Mouse (Mus musculus): Measurements from ENCODE around the gene Sh3gl3. TPM values are rescaled to one million over a fixed set of nuclear protein-coding genes. Genes with fewer than 3 reads are reported as not detected.

The Sh3gl3 gene
- polyA plus RNA-seq, 1 experiment from 2014 or later: 0.09 TPM

- Histone ChIP-seq H3K27me3 (ENCODE audit: insufficient read depth, low read length) (no peaks in the 10 kb centered on the region), H3K9ac (replicated peaks) (no peak overlapping the region), H3K9me3 (ENCODE audit: low read length) (no peaks in the 10 kb centered on the region), H3K27ac (ENCODE audit: low read depth) (no peak overlapping the region), H3K4me2 (ENCODE audit: low read depth, low read length) (no peak overlapping the region), H3K4me1 (ENCODE audit: insufficient read depth) (no peaks in the 10 kb centered on the region), H3K36me3 (replicated peaks; ENCODE audit: insufficient read depth, low read length) (no peaks in the 10 kb centered on the region), H3K4me3 (ENCODE audit: low read depth, low read length) (no peak overlapping the region)
- ATAC-seq (no peak), DNase-seq (no peak)
- WGBS (ENCODE audit: insufficient replicate concordance): 35% methylated on average over 7 of the region's 7 CpGs
- TF ChIP-seq CTCF (IDR thresholded peaks at IDR 0.05; ENCODE audit: low read depth): no peak
- TF ChIP-seq EP300 (IDR thresholded peaks at IDR 0.05; ENCODE audit: low read depth): no peak
Measured at GRCm38 (mm10) chr7:82293441-82293840, 119.8 kb downstream of the Sh3gl3 start.

- TF ChIP-seq CTCF (IDR thresholded peaks at IDR 0.05; ENCODE audit: low read depth) (no peak), EP300 (IDR thresholded peaks at IDR 0.05; ENCODE audit: low read depth) (no peak)
- 64% methylated on average over 10 of the region's 10 CpGs for WGBS (ENCODE audit: insufficient replicate concordance)
- H3K27ac ChIP-seq (ENCODE audit: low read depth): no peak overlapping the region
- no peak for ATAC-seq
- H3K9me3 ChIP-seq (ENCODE audit: low read length): no peaks in the 10 kb centered on the region
- H3K4me3 ChIP-seq (ENCODE audit: low read depth, low read length): no peak overlapping the region
- no peak overlapping the region for H3K4me2 ChIP-seq (ENCODE audit: low read depth, low read length)
- H3K9ac ChIP-seq (replicated peaks): no peak overlapping the region
- no peak for DNase-seq
- no peaks in the 10 kb centered on the region for H3K36me3 ChIP-seq (replicated peaks; ENCODE audit: insufficient read depth, low read length)
- no peaks in the 10 kb centered on the region for H3K27me3 ChIP-seq (ENCODE audit: insufficient read depth, low read length)
- H3K4me1 ChIP-seq (ENCODE audit: insufficient read depth): no peaks in the 10 kb centered on the region
Measured at GRCm38 (mm10) chr7:82294083-82294482, 120.4 kb downstream of the Sh3gl3 start.

GRCm38 (mm10) chr7:82294611-82295010 is 121.0 kb downstream of the Sh3gl3 start:
- Histone ChIP-seq H3K4me2 (ENCODE audit: low read depth, low read length) (no peak overlapping the region), H3K9me3 (ENCODE audit: low read length) (no peaks in the 10 kb centered on the region), H3K9ac (replicated peaks) (no peak overlapping the region), H3K4me1 (ENCODE audit: insufficient read depth) (no peaks in the 10 kb centered on the region), H3K36me3 (replicated peaks; ENCODE audit: insufficient read depth, low read length) (no peaks in the 10 kb centered on the region), H3K4me3 (ENCODE audit: low read depth, low read length) (no peak overlapping the region), H3K27ac (ENCODE audit: low read depth) (no peak overlapping the region), H3K27me3 (ENCODE audit: insufficient read depth, low read length) (no peaks in the 10 kb centered on the region)
- DNase-seq (no peak), ATAC-seq (no peak)
- TF ChIP-seq CTCF (IDR thresholded peaks at IDR 0.05; ENCODE audit: low read depth) (no peak), EP300 (IDR thresholded peaks at IDR 0.05; ENCODE audit: low read depth) (no peak)
- 58% methylated on average over 2 of the region's 2 CpGs for WGBS (ENCODE audit: insufficient replicate concordance)

GRCm38 (mm10) chr7:82308398-82308797 is 134.8 kb downstream of the Sh3gl3 start:
- Histone ChIP-seq H3K36me3 (replicated peaks; ENCODE audit: insufficient read depth, low read length) (no peaks in the 10 kb centered on the region), H3K27me3 (ENCODE audit: insufficient read depth, low read length) (no peaks in the 10 kb centered on the region), H3K4me3 (ENCODE audit: low read depth, low read length) (no peak overlapping the region), H3K9me3 (ENCODE audit: low read length) (no peaks in the 10 kb centered on the region), H3K4me1 (ENCODE audit: insufficient read depth) (no peaks in the 10 kb centered on the region), H3K9ac (replicated peaks) (no peak overlapping the region), H3K27ac (ENCODE audit: low read depth) (no peak overlapping the region), H3K4me2 (ENCODE audit: low read depth, low read length) (no peak overlapping the region)
- ATAC-seq (no peak), DNase-seq (no peak)
- WGBS (ENCODE audit: insufficient replicate concordance): 74% methylated on average over 4 of the region's 4 CpGs
- TF ChIP-seq CTCF (IDR thresholded peaks at IDR 0.05; ENCODE audit: low read depth) (no peak), EP300 (IDR thresholded peaks at IDR 0.05; ENCODE audit: low read depth) (no peak)

GRCm38 (mm10) chr7:82318515-82318914 is 144.9 kb downstream of the Sh3gl3 start:
- H3K27me3 ChIP-seq (ENCODE audit: insufficient read depth, low read length): no peaks in the 10 kb centered on the region
- H3K4me2 ChIP-seq (ENCODE audit: low read depth, low read length): no peak overlapping the region
- H3K27ac ChIP-seq (ENCODE audit: low read depth): no peak overlapping the region
- ATAC-seq (no peak), DNase-seq (no peak)
- 82% methylated on average over 12 of the region's 12 CpGs for WGBS (ENCODE audit: insufficient replicate concordance)
- no peak overlapping the region for H3K4me3 ChIP-seq (ENCODE audit: low read depth, low read length)
- no peak for TF ChIP-seq EP300 (IDR thresholded peaks at IDR 0.05; ENCODE audit: low read depth)
- TF ChIP-seq CTCF (IDR thresholded peaks at IDR 0.05; ENCODE audit: low read depth): no peak
- no peaks in the 10 kb centered on the region for H3K4me1 ChIP-seq (ENCODE audit: insufficient read depth)
- no peaks in the 10 kb centered on the region for H3K36me3 ChIP-seq (replicated peaks; ENCODE audit: insufficient read depth, low read length)
- H3K9me3 ChIP-seq (ENCODE audit: low read length): no peaks in the 10 kb centered on the region
- H3K9ac ChIP-seq (replicated peaks): no peak overlapping the region

GRCm38 (mm10) chr7:82326616-82327015 is 153.0 kb downstream of the Sh3gl3 start:
- Histone ChIP-seq H3K9me3 (ENCODE audit: low read length) (no peaks in the 10 kb centered on the region), H3K4me3 (ENCODE audit: low read depth, low read length) (no peak overlapping the region), H3K36me3 (replicated peaks; ENCODE audit: insufficient read depth, low read length) (no peaks in the 10 kb centered on the region), H3K27ac (ENCODE audit: low read depth) (no peak overlapping the region), H3K4me2 (ENCODE audit: low read depth, low read length) (no peak overlapping the region), H3K4me1 (ENCODE audit: insufficient read depth) (no peaks in the 10 kb centered on the region), H3K27me3 (ENCODE audit: insufficient read depth, low read length) (no peaks in the 10 kb centered on the region), H3K9ac (replicated peaks) (no peak overlapping the region)
- ATAC-seq (no peak), DNase-seq (no peak)
- no peak for TF ChIP-seq EP300 (IDR thresholded peaks at IDR 0.05; ENCODE audit: low read depth)
- WGBS (ENCODE audit: insufficient replicate concordance): 44% methylated on average over 1 of the region's 1 CpGs

- 54% methylated on average over 4 of the region's 4 CpGs for WGBS (ENCODE audit: insufficient replicate concordance)
- ATAC-seq: no peak
- Histone ChIP-seq H3K27me3 (ENCODE audit: insufficient read depth, low read length) (no peaks in the 10 kb centered on the region), H3K4me1 (ENCODE audit: insufficient read depth) (no peaks in the 10 kb centered on the region), H3K27ac (ENCODE audit: low read depth) (no peak overlapping the region), H3K4me2 (ENCODE audit: low read depth, low read length) (no peak overlapping the region), H3K36me3 (replicated peaks; ENCODE audit: insufficient read depth, low read length) (no peaks in the 10 kb centered on the region), H3K9me3 (ENCODE audit: low read length) (no peaks in the 10 kb centered on the region), H3K9ac (replicated peaks) (no peak overlapping the region), H3K4me3 (ENCODE audit: low read depth, low read length) (no peak overlapping the region)
- TF ChIP-seq CTCF (IDR thresholded peaks at IDR 0.05; ENCODE audit: low read depth): no peak
- TF ChIP-seq EP300 (IDR thresholded peaks at IDR 0.05; ENCODE audit: low read depth): no peak
- no peak for DNase-seq
Measured at GRCm38 (mm10) chr7:82327201-82327600, 153.6 kb downstream of the Sh3gl3 start.
